Mouse (Mus musculus): Measurements from ENCODE around the gene 4930412O13Rik. TPM values are rescaled to one million over a fixed set of nuclear protein-coding genes. Genes with fewer than 3 reads are reported as not detected.
A peak's percentile ranks its signal among the peaks of the same experiment; 100 is the strongest.

Gene 4930412O13Rik
- 0.23 TPM in 1 of 2 replicates, not detected in the other for polyA plus RNA-seq (2015; fragmentation: Nextera tagmentation; extraction: Ambion mirVana)

GRCm38 (mm10) chr2:9881051-9881591 is at the start of gene 4930412O13Rik:
Gene 4930412O13Rik, plus strand, starts transcription at chr2:9881252.
- H3K9ac ChIP-seq, result peak within 1 kb of the TSS; percentile 4; the same call in 1 of the 2 replicates
- no peaks in the 10 kb centered on the region for H3K36me3 ChIP-seq
- H3K9me3 ChIP-seq, result no peaks in the 10 kb centered on the region
- H3K27me3 ChIP-seq, result peaks cover 98% of the 10 kb centered on the region
- no peak within 1 kb of the TSS for H3K27ac ChIP-seq
- H3K4me1 ChIP-seq, result peaks cover 57% of the 10 kb centered on the region
- WGBS, result under 1% methylated on average over 33 of the region's 35 CpGs
- H3K4me2 ChIP-seq (replicated peaks), result peak within 1 kb of the TSS; percentile 64
- ATAC-seq (ENCODE audit: low FRiP score, low read depth), result no peak
- H3K4me3 ChIP-seq, result peak within 1 kb of the TSS; percentile 38

GRCm38 (mm10) chr2:9833712-9834111 is 47.3 kb upstream of the 4930412O13Rik start:
- H3K4me3 ChIP-seq, result no peak overlapping the region
- 74% methylated on average over 7 of the region's 7 CpGs for WGBS
- H3K9ac ChIP-seq, result no peak overlapping the region
- H3K36me3 ChIP-seq, result no peaks in the 10 kb centered on the region
- no peak for ATAC-seq (ENCODE audit: low FRiP score, low read depth)
- no peaks in the 10 kb centered on the region for H3K9me3 ChIP-seq
- H3K27ac ChIP-seq, result no peak overlapping the region
- H3K27me3 ChIP-seq, result no peaks in the 10 kb centered on the region
- no peak overlapping the region for H3K4me2 ChIP-seq (replicated peaks)
- no peaks in the 10 kb centered on the region for H3K4me1 ChIP-seq

- Histone ChIP-seq H3K4me1 (no peaks in the 10 kb centered on the region), H3K9ac (no peak overlapping the region), H3K4me3 (no peak overlapping the region), H3K36me3 (no peaks in the 10 kb centered on the region), H3K27me3 (no peaks in the 10 kb centered on the region), H3K9me3 (no peaks in the 10 kb centered on the region), H3K27ac (no peak overlapping the region), H3K4me2 (replicated peaks) (no peak overlapping the region)
- no peak for ATAC-seq (ENCODE audit: low FRiP score, low read depth)
- WGBS, result 40% methylated on average over 7 of the region's 7 CpGs
Observed at GRCm38 (mm10) chr2:9835195-9835594, 45.9 kb upstream of the 4930412O13Rik start.

- WGBS, result 35% methylated on average over 13 of the region's 13 CpGs
Observed at GRCm38 (mm10) chr2:9852851-9853576, 28.0 kb upstream of the 4930412O13Rik start.

GRCm38 (mm10) chr2:9855861-9856260 is 25.2 kb upstream of the 4930412O13Rik start:
- Histone ChIP-seq H3K27ac (no peak overlapping the region), H3K9me3 (no peaks in the 10 kb centered on the region), H3K4me3 (no peak overlapping the region), H3K36me3 (no peaks in the 10 kb centered on the region), H3K9ac (no peak overlapping the region), H3K4me2 (replicated peaks) (no peak overlapping the region), H3K27me3 (0 out of 2 replicates have a peak, but pooled peaks cover 7% of the 10 kb centered on the region), H3K4me1 (peaks cover 3% of the 10 kb centered on the region; the same call in 1 of the 2 replicates)
- WGBS, result 60% methylated on average over 4 of the region's 4 CpGs
- ATAC-seq (ENCODE audit: low FRiP score, low read depth), result no peak

More at GRCm38 (mm10) chr2:9852851-9853576, 28.0 kb upstream of the 4930412O13Rik start:
- Histone ChIP-seq H3K9me3 (no peaks in the 10 kb centered on the region), H3K4me2 (replicated peaks) (no peak overlapping the region), H3K4me1 (peaks cover 3% of the 10 kb centered on the region; the same call in 1 of the 2 replicates), H3K36me3 (no peaks in the 10 kb centered on the region), H3K4me3 (no peak overlapping the region), H3K27ac (no peak overlapping the region), H3K27me3 (0 out of 2 replicates have a peak, but pooled peaks cover 7% of the 10 kb centered on the region), H3K9ac (no peak overlapping the region)
- ATAC-seq (ENCODE audit: low FRiP score, low read depth), result no peak

GRCm38 (mm10) chr2:9860698-9861097 is 20.4 kb upstream of the 4930412O13Rik start:
- H3K4me3 ChIP-seq, result no peak overlapping the region
- H3K27ac ChIP-seq, result no peak overlapping the region
- H3K4me1 ChIP-seq, result no peaks in the 10 kb centered on the region
- H3K9ac ChIP-seq, result no peak overlapping the region
- H3K9me3 ChIP-seq, result no peaks in the 10 kb centered on the region
- WGBS, result 87% methylated on average over 5 of the region's 5 CpGs
- H3K4me2 ChIP-seq (replicated peaks), result no peak overlapping the region
- no peak for ATAC-seq (ENCODE audit: low FRiP score, low read depth)
- H3K27me3 ChIP-seq, result no peaks in the 10 kb centered on the region
- no peaks in the 10 kb centered on the region for H3K36me3 ChIP-seq

GRCm38 (mm10) chr2:9867092-9867825 is 13.8 kb upstream of the 4930412O13Rik start:
- no peak for ATAC-seq (ENCODE audit: low FRiP score, low read depth)
- H3K9me3 ChIP-seq, result no peaks in the 10 kb centered on the region
- WGBS, result 51% methylated on average over 12 of the region's 12 CpGs
- no peak overlapping the region for H3K9ac ChIP-seq
- H3K36me3 ChIP-seq, result no peaks in the 10 kb centered on the region
- H3K27me3 ChIP-seq, result peaks cover 46% of the 10 kb centered on the region
- no peak overlapping the region for H3K27ac ChIP-seq
- peaks cover 3% of the 10 kb centered on the region for H3K4me1 ChIP-seq
- no peak overlapping the region for H3K4me3 ChIP-seq
- no peak overlapping the region for H3K4me2 ChIP-seq (replicated peaks)

GRCm38 (mm10) chr2:9871141-9871716 is 9.8 kb upstream of the 4930412O13Rik start:
- Histone ChIP-seq H3K27me3 (peaks cover 85% of the 10 kb centered on the region), H3K27ac (no peak overlapping the region), H3K9ac (no peak overlapping the region), H3K4me3 (no peak overlapping the region), H3K9me3 (no peaks in the 10 kb centered on the region), H3K4me1 (peaks cover 17% of the 10 kb centered on the region), H3K36me3 (no peaks in the 10 kb centered on the region), H3K4me2 (replicated peaks) (no peak overlapping the region)
- ATAC-seq (ENCODE audit: low FRiP score, low read depth), result no peak
- WGBS, result 28% methylated on average over 4 of the region's 4 CpGs

GRCm38 (mm10) chr2:9871798-9872197 is 9.3 kb upstream of the 4930412O13Rik start:
- WGBS, result 31% methylated on average over 6 of the region's 6 CpGs
- Histone ChIP-seq H3K9me3 (no peaks in the 10 kb centered on the region), H3K9ac (no peak overlapping the region), H3K4me1 (peaks cover 18% of the 10 kb centered on the region), H3K36me3 (no peaks in the 10 kb centered on the region), H3K27ac (no peak overlapping the region), H3K4me2 (replicated peaks) (no peak overlapping the region), H3K4me3 (no peak overlapping the region), H3K27me3 (peaks cover 91% of the 10 kb centered on the region)
- ATAC-seq (ENCODE audit: low FRiP score, low read depth), result no peak

- Histone ChIP-seq H3K9me3 (no peaks in the 10 kb centered on the region), H3K4me1 (peaks cover 25% of the 10 kb centered on the region), H3K36me3 (no peaks in the 10 kb centered on the region), H3K4me3 (peak overlapping the region; percentile 3; the same call in 1 of the 2 replicates), H3K4me2 (replicated peaks) (peak overlapping the region; percentile 27; the same call in 1 of the 2 replicates), H3K9ac (no peak overlapping the region), H3K27me3 (peaks cover 98% of the 10 kb centered on the region), H3K27ac (no peak overlapping the region)
- no peak for ATAC-seq (ENCODE audit: low FRiP score, low read depth)
- WGBS, result 8% methylated on average over 12 of the region's 12 CpGs
Observed at GRCm38 (mm10) chr2:9872682-9873081, 8.4 kb upstream of the 4930412O13Rik start.

- Histone ChIP-seq H3K36me3 (no peaks in the 10 kb centered on the region), H3K9me3 (no peaks in the 10 kb centered on the region), H3K27me3 (peaks cover 100% of the 10 kb centered on the region), H3K27ac (no peak overlapping the region), H3K4me1 (peaks cover 32% of the 10 kb centered on the region), H3K4me2 (replicated peaks) (no peak overlapping the region), H3K4me3 (no peak overlapping the region), H3K9ac (no peak overlapping the region)
- WGBS, result 42% methylated on average over 2 of the region's 2 CpGs
- ATAC-seq (ENCODE audit: low FRiP score, low read depth), result no peak
Observed at GRCm38 (mm10) chr2:9873757-9874156, 7.3 kb upstream of the 4930412O13Rik start.

Data from limb, embryonic 13.5 days (tissue).